Mouse (Mus musculus) MEL (cell line): ENCODE results near the gene Ankrd35. TPM values are rescaled to one million over a fixed set of nuclear protein-coding genes. Genes with fewer than 3 reads are reported as not detected.
"Not testable (repeated sequence)": the region's sequence is repeated elsewhere in the genome, so short reads cannot be mapped to it uniquely, and the experiment has no call there.

Source experiments
- DNase-seq: peaks from one replicate; pipeline ENCODE4 v3.0.0; 2011; ENCODE audit warnings: low read depth, low spot score
- H3K27ac ChIP-seq: 2 replicates; pipeline ENCODE4 v1.5.1; 2012; ENCODE audit warnings: low read depth, mild to moderate bottlenecking, control low read depth, low read length, moderate library complexity; ENCODE audit not compliant: control insufficient read depth
- H3K27me3 ChIP-seq, 2 experiments: fragments of 150-350 bp in 1 of 2; sonication (generic) in 1 of 2; 2 replicates each; pipeline ENCODE4 v1.6.1; 2012; ENCODE audit warnings: low read length in 2 of 2, mild to moderate bottlenecking in 2 of 2, improper control_type of control experiment in 1 of 2, moderate library complexity in 1 of 2; ENCODE audit not compliant: insufficient read depth in 2 of 2, control insufficient read depth in 1 of 2
- H3K36me3 ChIP-seq, 2 experiments: 2 replicates each; pipeline ENCODE4 v1.6.1; 2012 to 2014; ENCODE audit warnings: low read length in 2 of 2, improper control_type of control experiment in 1 of 2, inconsistent platforms in 1 of 2, mild to moderate bottlenecking in 1 of 2; ENCODE audit not compliant: insufficient read depth in 2 of 2, control insufficient read depth in 1 of 2
- H3K4me1 ChIP-seq, 2 experiments: fragments of 150-350 bp in 1 of 2; sonication (generic) in 1 of 2; 2 replicates each; pipeline ENCODE4 v1.6.1; 2012; ENCODE audit warnings: low read length in 2 of 2, improper control_type of control experiment in 1 of 2, mild to moderate bottlenecking in 1 of 2; ENCODE audit not compliant: insufficient read depth in 2 of 2, control insufficient read depth in 1 of 2
- H3K4me3 ChIP-seq, 2 experiments: fragments of 150-350 bp in 1 of 2; sonication (generic) in 1 of 2; 2 replicates each; pipeline ENCODE4 v1.5.1; 2012; ENCODE audit warnings: low read depth in 2 of 2, low read length in 2 of 2, mild to moderate bottlenecking in 2 of 2, moderate library complexity in 2 of 2, control low read depth in 1 of 2, improper control_type of control experiment in 1 of 2; ENCODE audit not compliant: control insufficient read depth in 1 of 2, insufficient read depth in 1 of 2
- H3K79me2 ChIP-seq: 2 replicates; pipeline ENCODE4 v1.6.1; 2012; ENCODE audit warnings: mild to moderate bottlenecking, low read length, moderate library complexity; ENCODE audit not compliant: control insufficient read depth, poor library complexity, insufficient read depth
- H3K9ac ChIP-seq: 2 replicates; pipeline ENCODE4 v1.6.1; 2012; ENCODE audit warnings: low read depth, mild to moderate bottlenecking, control low read depth, low read length, moderate library complexity; ENCODE audit not compliant: control insufficient read depth, poor library complexity, severe bottlenecking
- H3K9me3 ChIP-seq: fragments of 150-350 bp; sonication (generic); replicated peaks from 2 replicates; pipeline ENCODE4 v1.6.1; 2012; ENCODE audit warnings: mild to moderate bottlenecking, low read length, improper control_type of control experiment, moderate library complexity; ENCODE audit not compliant: insufficient read depth
- EP300 ChIP-seq, 2 experiments: IDR thresholded peaks; 2 replicates each; pipeline ENCODE4 v1.6.1; 2011; ENCODE audit warnings: improper control_type of control experiment in 2 of 2, low read length in 2 of 2, low read depth in 1 of 2, mild to moderate bottlenecking in 1 of 2
- GATA1 ChIP-seq: IDR thresholded peaks from 2 replicates; pipeline ENCODE4 v1.6.1; 2011; ENCODE audit warnings: low read depth, low read length, improper control_type of control experiment
- HCFC1 ChIP-seq: IDR thresholded peaks from 2 replicates; pipeline ENCODE4 v1.6.1; 2012; ENCODE audit warnings: low read depth, mild to moderate bottlenecking, inconsistent platforms, low read length, improper control_type of control experiment, moderate library complexity
- MYC ChIP-seq: IDR thresholded peaks from 2 replicates; pipeline ENCODE4 v1.6.1; 2011; ENCODE audit warnings: low read depth, mild to moderate bottlenecking, low read length, improper control_type of control experiment, moderate library complexity
- POLR2AphosphoS2 ChIP-seq: IDR thresholded peaks from 2 replicates; pipeline ENCODE4 v1.6.1; 2011; ENCODE audit warnings: low read length, improper control_type of control experiment
- RCOR1 ChIP-seq: IDR thresholded peaks from 2 replicates; pipeline ENCODE4 v1.6.1; 2012; ENCODE audit warnings: low read depth, mild to moderate bottlenecking, inconsistent platforms, low read length, improper control_type of control experiment
- TBP ChIP-seq: IDR thresholded peaks from 2 replicates; pipeline ENCODE4 v1.8.0; 2011; ENCODE audit warnings: low read depth, low read length, improper control_type of control experiment
- TCF12 ChIP-seq: IDR thresholded peaks from 2 replicates; pipeline ENCODE4 v1.6.1; 2014; ENCODE audit warnings: low read depth, mild to moderate bottlenecking, inconsistent platforms, low read length, improper control_type of control experiment, moderate library complexity
- USF1 ChIP-seq: IDR thresholded peaks from 2 replicates; pipeline ENCODE4 v1.6.1; 2014; ENCODE audit warnings: low read depth, mild to moderate bottlenecking, inconsistent platforms, low read length, improper control_type of control experiment, moderate library complexity
- ZMIZ1 ChIP-seq: IDR thresholded peaks from 2 replicates; pipeline ENCODE4 v1.6.1; 2012; ENCODE audit warnings: low read depth, mild to moderate bottlenecking, inconsistent platforms, low read length, improper control_type of control experiment, moderate library complexity
- polyA plus RNA-seq, 2 experiments: library from polyadenylated mRNA; stranded (reverse) in 1 of 2; unstranded in 1 of 2; fragments of >175 nt in 1 of 2; fragments of >200 nt in 1 of 2; gene quantifications; 2 replicates each; pipeline versions ENCODE4 v1.2.1 to v1.2.4; 2012; ENCODE audit warnings: low replicate concordance in 2 of 2, low read depth in 1 of 2; ENCODE audit not compliant: insufficient read length in 2 of 2, insufficient read depth in 1 of 2, missing spikeins in 1 of 2
- total RNA-seq: library from RNA; depleted of rRNA; stranded (reverse); fragments of 300-350 nt; gene quantifications from 2 replicates; pipeline ENCODE4 v1.2.3, GENCODE M21; 2012

Gene Ankrd35
- total and polyA plus RNA-seq, 3 experiments: 0.62 to 0.77 TPM; not detected in 1

- no peak for TF ChIP-seq EP300 (IDR thresholded peaks at IDR 0.05; ENCODE audit: low read depth in 1 of 2, low read length in 2 of 2)
- Histone ChIP-seq H3K27ac (no peak overlapping the region), H3K9me3 (no peaks in the 10 kb centered on the region), H3K27me3 (no peaks in the 10 kb centered on the region), H3K4me3 (no peak overlapping the region), H3K36me3 (peaks cover 0 to 21% of the 10 kb centered on the region in 2 experiments; a peak in 2 of 4 replicates), H3K4me1 (peaks cover 11 to 24% of the 10 kb centered on the region in 2 experiments), H3K79me2 (no peaks in the 10 kb centered on the region), H3K9ac (no peak overlapping the region)
- no peak for DNase-seq
Observed at GRCm38 (mm10) chr3:96684151-96684821, 14.4 kb downstream of the Ankrd35 start.

GRCm38 (mm10) chr3:96684822-96685156 lies 14.9 kb downstream of the Ankrd35 start:
- H3K27me3 ChIP-seq: no peaks in the 10 kb centered on the region
- H3K79me2 ChIP-seq: no peaks in the 10 kb centered on the region

DNA sequence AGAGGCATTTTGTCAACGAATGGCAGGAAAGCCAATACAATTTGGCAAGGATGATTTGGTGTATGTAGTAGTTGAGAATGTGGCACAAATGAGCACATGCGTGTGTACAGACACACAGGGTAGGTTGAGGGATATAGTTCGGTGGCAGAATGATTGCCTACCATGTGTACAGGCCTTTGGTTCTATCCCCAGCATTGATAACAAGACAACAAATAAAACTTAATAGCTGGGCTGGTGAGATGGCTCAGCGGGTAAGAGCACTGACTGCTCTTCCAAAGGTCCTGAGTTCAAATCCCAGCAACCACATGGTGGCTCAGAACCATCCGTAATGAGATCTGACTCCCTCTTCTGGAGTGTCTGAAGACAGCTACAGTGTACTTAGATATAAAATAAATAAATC lies 16.1 kb downstream of the Ankrd35 start:
- H3K79me2 ChIP-seq, H3K9me3 ChIP-seq, H3K4me3 ChIP-seq, H3K27ac ChIP-seq, DNase-seq, H3K9ac ChIP-seq, H3K27me3 ChIP-seq: not testable (repeated sequence)
- TF ChIP-seq TBP: peak; percentile 95
- TF ChIP-seq, all 39 proteins: peak for 1; not testable (repeated sequence) for 38
- peaks cover 13 to 14% of the 10 kb centered on the region in 2 experiments for H3K4me1 ChIP-seq
- H3K36me3 ChIP-seq: not testable (repeated sequence)

More at GRCm38 (mm10) chr3:96684822-96685156, 14.9 kb downstream of the Ankrd35 start:
- no peak overlapping the region for H3K9ac ChIP-seq
- no peaks in the 10 kb centered on the region for H3K9me3 ChIP-seq
- TF ChIP-seq POLR2AphosphoS2 (no peak), MYC (no peak), GATA1 (no peak), TCF12 (no peak), HCFC1 (no peak), USF1 (no peak), ZMIZ1 (no peak), RCOR1 (no peak)
- no peak overlapping the region for H3K27ac ChIP-seq
- no peak for DNase-seq
- H3K4me1 ChIP-seq: peaks cover 12 to 24% of the 10 kb centered on the region in 2 experiments
- H3K4me3 ChIP-seq: no peak overlapping the region
- H3K36me3 ChIP-seq: peaks cover 0 to 20% of the 10 kb centered on the region in 2 experiments; a peak in 2 of 4 replicates
